Comparison of ENCODE assay signal across 23 mouse cellular contexts in genomic region chr10:80950314-80950713, GRCm38 (mm10). TPM values are rescaled to one million over a fixed set of nuclear protein-coding genes. Genes with fewer than 3 reads are reported as not detected.
DNase-seq lines count a peak whose midpoint lies in the region; TF ChIP-seq lines count a peak whose summit lies in the region.
"Had no signal": no experiment of that assay in that cellular context is flagged by ENCODE, and none has a peak within 500 bp of the region (broad histone marks: within the 10 kb centered on the region; RNA-seq: fewer than 3 reads in every experiment).

No protein-coding gene starts in this region.

- TF ChIP-seq CTCF in cerebellum, adult 2 months (IDR thresholded peaks at IDR 0.05; ENCODE audit: borderline replicate concordance, insufficient read depth, low read depth, low read length) = no peak

- DNase-seq in heart, embryonic 10.5 days (ENCODE audit: low spot score) = no peak
- DNase-seq in heart, adult 11 months = no peak
- peak; percentile 44 for DNase-seq in testis, postnatal 10 days (ENCODE audit: low spot score)
- DNase-seq in testis, postnatal 14 days (ENCODE audit: low spot score) = no peak
- DNase-seq in ZHBTc4 (ENCODE audit: low read depth, low spot score) = peak; percentile 59
- DNase-seq in cerebellum, adult 2 months = no peak
- no peak for DNase-seq in kidney, postnatal 36 days
- DNase-seq: adrenal gland, adult 8-10 months; adrenal gland, postnatal 36 days; B cell, adult 2 months; cerebellum, adult 8-10 months; cerebellum, postnatal 14 days; embryo, embryonic 11 days; gastrocnemius, postnatal 36 days; heart, adult 18-20 months; heart, postnatal 14 days had no signal

- no peaks in the 10 kb centered on the region for H3K9me3 ChIP-seq in heart, embryonic 10.5 days
- H3K9me3 ChIP-seq: embryonic facial prominence, embryonic 15.5 days; forebrain, embryonic 10.5 days; G1E; heart, embryonic 15.5 days; hindbrain, embryonic 13.5 days had no signal

- no peaks in the 10 kb centered on the region for H3K36me3 ChIP-seq in heart, embryonic 10.5 days
- H3K36me3 ChIP-seq: embryonic facial prominence, embryonic 15.5 days; forebrain, embryonic 10.5 days; G1E; heart, embryonic 15.5 days; hindbrain, embryonic 13.5 days had no signal

- H3K27me3 ChIP-seq in heart, embryonic 10.5 days (ENCODE audit: insufficient read depth, poor library complexity, severe bottlenecking) = peaks cover 8% of the 10 kb centered on the region; the same call in 1 of the 2 replicates
- H3K27me3 ChIP-seq in cerebellum, adult 2 months (ENCODE audit: control insufficient read depth, insufficient read depth, low read length) = no peaks in the 10 kb centered on the region
- H3K27me3 ChIP-seq: embryonic facial prominence, embryonic 15.5 days; heart, embryonic 15.5 days had no signal

- WGBS in heart, embryonic 10.5 days = 19% methylated on average over 5 of the region's 5 CpGs
- 53% methylated on average over 5 of the region's 5 CpGs for WGBS in cerebellum, adult 2 months

- 0 out of 2 replicates have a peak overlapping the region, but pooled peaks have one; percentile 38 for H3K27ac ChIP-seq in heart, embryonic 10.5 days
- H3K27ac ChIP-seq in cerebellum, adult 2 months (ENCODE audit: insufficient read depth, low read length) = no peak overlapping the region
- H3K27ac ChIP-seq: embryonic facial prominence, embryonic 15.5 days; forebrain, embryonic 10.5 days; heart, embryonic 15.5 days; hindbrain, embryonic 13.5 days; hindbrain, postnatal 0 days had no signal

- H3K4me3 ChIP-seq in heart, embryonic 10.5 days = no peak overlapping the region
- H3K4me3 ChIP-seq in cerebellum, adult 2 months (replicated peaks; ENCODE audit: insufficient read depth, low read depth, low read length) = no peak overlapping the region
- H3K4me3 ChIP-seq: embryonic facial prominence, embryonic 15.5 days; erythroblast, embryonic 14.5 days; forebrain, embryonic 10.5 days; heart, embryonic 15.5 days; hindbrain, embryonic 13.5 days had no signal

- no peak for TF ChIP-seq POLR2A in cerebellum, adult 2 months (IDR thresholded peaks at IDR 0.05; ENCODE audit: borderline replicate concordance, insufficient read depth, low read length)

- H3K4me1 ChIP-seq in heart, embryonic 10.5 days = peaks cover 67% of the 10 kb centered on the region
- peaks cover 11% of the 10 kb centered on the region for H3K4me1 ChIP-seq in cerebellum, adult 2 months (ENCODE audit: control insufficient read depth, insufficient read depth, low read length)

RNA-seq across cellular contexts. Expression of gene Gadd45b, which starts 20.4 kb away (rescaled TPM):
- 17.1 and 20.1 TPM in 2 replicates for polyA plus RNA-seq in heart, embryonic 10.5 days (2016; fragmentation: Nextera tagmentation; extraction: Ambion mirVana)
- polyA plus RNA-seq in cerebellum, adult 2 months (2012; rRNA removed) = 30.6 and 33.3 TPM in 2 replicates

RNA-seq across cellular contexts. Expression of gene Lmnb2, which starts 32.3 kb away (rescaled TPM):
- 39.7 and 47.3 TPM in 2 replicates for polyA plus RNA-seq in heart, embryonic 10.5 days (2016; fragmentation: Nextera tagmentation; extraction: Ambion mirVana)
- 39.0 and 42.8 TPM in 2 replicates for polyA plus RNA-seq in cerebellum, adult 2 months (2012; rRNA removed)

RNA-seq across cellular contexts. Expression of gene Timm13, which starts 49.5 kb away (rescaled TPM):
- polyA plus RNA-seq in heart, embryonic 10.5 days (2016; fragmentation: Nextera tagmentation; extraction: Ambion mirVana) = 348 and 363 TPM in 2 replicates
- 208 and 217 TPM in 2 replicates for polyA plus RNA-seq in cerebellum, adult 2 months (2012; rRNA removed)

Comparison
In these comparisons a context has a peak if more than half of its experiments do, and no peak if none do; other contexts are left out.
1. DNase-seq: peak in testis, postnatal 10 days (single experiment) and ZHBTc4 (single experiment); none in heart, embryonic 10.5 days (single experiment), heart, adult 11 months (single experiment), testis, postnatal 14 days (single experiment), cerebellum, adult 2 months (0 of 2) and kidney, postnatal 36 days (0 of 2).